Mouse (Mus musculus): Measurements from ENCODE around the gene Trim31.

DNA sequence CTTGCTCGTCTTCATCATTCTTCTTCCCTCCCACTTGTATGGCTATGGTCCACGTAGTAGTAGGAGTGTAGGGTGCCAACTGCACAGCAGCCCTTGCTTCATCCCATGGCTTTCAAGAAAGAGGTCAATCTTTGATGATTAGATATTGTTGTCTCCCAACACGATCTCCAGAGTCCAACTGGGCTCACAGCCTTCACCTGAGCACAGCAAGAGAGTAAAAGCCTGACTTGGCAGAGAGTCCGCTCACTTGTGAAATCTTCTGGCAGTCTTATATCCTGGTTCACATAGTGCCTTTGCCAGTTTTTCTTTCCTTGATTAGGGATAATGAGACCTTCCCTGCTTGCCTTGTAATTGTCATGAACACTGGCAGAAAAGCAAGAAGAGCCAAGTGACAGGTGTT lies 41.7 kb upstream of the Trim31 start:
- TF ChIP-seq CTCF (IDR thresholded peaks at IDR 0.05; ENCODE audit: insufficient read depth, low read length) (no peak), POLR2A (IDR thresholded peaks at IDR 0.05; ENCODE audit: borderline replicate concordance, extremely low read depth, low read depth, low read length) (no peak)

All from lung, adult 2 months (tissue).